23 mouse cellular contexts compared by ENCODE assay signal in the genomic region with DNA sequence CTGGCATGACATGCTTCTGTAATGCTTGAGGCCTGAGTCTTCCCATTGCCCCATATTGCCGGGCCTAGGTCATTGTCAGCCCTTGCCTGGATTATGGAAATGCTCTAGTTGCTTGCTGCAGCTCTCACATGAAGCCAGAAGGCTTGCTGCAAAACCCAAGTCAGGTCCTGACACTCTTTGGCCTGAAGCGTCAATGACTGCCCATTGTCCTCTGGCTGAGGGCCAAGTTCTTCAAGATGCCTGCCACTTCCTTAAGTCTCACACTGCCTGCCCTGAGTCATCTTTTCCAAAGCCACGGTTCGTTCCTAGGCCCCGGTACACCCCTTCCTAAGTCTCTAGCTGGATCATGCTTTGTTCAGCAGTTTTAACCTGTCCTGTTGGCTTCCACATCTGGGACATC. TPM values are rescaled to one million over a fixed set of nuclear protein-coding genes. Genes with fewer than 3 reads are reported as not detected.
A peak's percentile ranks its signal among the peaks of the same experiment; 100 is the strongest.
DNase-seq lines count a peak whose midpoint lies in the region; ATAC-seq and TF ChIP-seq lines count a peak whose summit lies in the region.
"Had no signal": no experiment of that assay in that cellular context is flagged by ENCODE, and none has a peak within 500 bp of the region (broad histone marks: within the 10 kb centered on the region; RNA-seq: fewer than 3 reads in every experiment).

No protein-coding gene starts in this region.

- H3K9ac ChIP-seq in kidney, embryonic 15.5 days = no peak overlapping the region
- H3K9ac ChIP-seq: embryonic facial prominence, embryonic 12.5 days; embryonic facial prominence, embryonic 15.5 days; forebrain, postnatal 0 days; hindbrain, embryonic 12.5 days had no signal

- ATAC-seq in kidney, embryonic 15.5 days (replicated peaks; ENCODE audit: low FRiP score) = no peak
- ATAC-seq: activated CD4-positive, CD25-positive, alpha-beta regulatory T cell, adult 4 months; CD4-positive, CD25-positive, alpha-beta regulatory T cell, adult 4 months; forebrain, embryonic 14.5 days; forebrain, postnatal 0 days had no signal

- no peaks in the 10 kb centered on the region for H3K4me1 ChIP-seq in kidney, adult 2 months (ENCODE audit: control insufficient read depth, insufficient read depth, low read length)
- H3K4me1 ChIP-seq in kidney, embryonic 15.5 days = peaks cover 16% of the 10 kb centered on the region

- no peaks in the 10 kb centered on the region for H3K36me3 ChIP-seq in kidney, adult 2 months (ENCODE audit: control insufficient read depth, insufficient read depth, low read length)
- no peaks in the 10 kb centered on the region for H3K36me3 ChIP-seq in kidney, embryonic 15.5 days
- H3K36me3 ChIP-seq: embryonic facial prominence, embryonic 12.5 days; embryonic facial prominence, embryonic 15.5 days; hindbrain, embryonic 12.5 days had no signal

- no peak for TF ChIP-seq CTCF in kidney, adult 2 months (conservative IDR thresholded peaks at IDR 0.05; ENCODE audit: insufficient read depth, insufficient read length, low read depth, low read length)

- no peak for TF ChIP-seq POLR2A in kidney, adult 2 months (IDR thresholded peaks at IDR 0.05; ENCODE audit: low read depth, low read length)

- H3K9me3 ChIP-seq in kidney, embryonic 15.5 days (replicated peaks) = no peaks in the 10 kb centered on the region
- H3K9me3 ChIP-seq: embryonic facial prominence, embryonic 12.5 days; embryonic facial prominence, embryonic 15.5 days; hindbrain, embryonic 12.5 days had no signal

- H3K4me3 ChIP-seq in kidney, adult 2 months (ENCODE audit: insufficient read depth, low read depth, low read length) = no peak overlapping the region
- H3K4me3 ChIP-seq in kidney, embryonic 15.5 days (replicated peaks) = no peak overlapping the region
- H3K4me3 ChIP-seq: embryonic facial prominence, embryonic 12.5 days; embryonic facial prominence, embryonic 15.5 days; gastrocnemius, adult 2 months; hindbrain, embryonic 12.5 days had no signal

- H3K27ac ChIP-seq in kidney, adult 2 months (ENCODE audit: insufficient read depth, low read depth, low read length) = no peak overlapping the region
- no peak overlapping the region for H3K27ac ChIP-seq in kidney, embryonic 15.5 days
- H3K27ac ChIP-seq: embryonic facial prominence, embryonic 12.5 days; embryonic facial prominence, embryonic 15.5 days; gastrocnemius, adult 2 months; hindbrain, embryonic 12.5 days had no signal

- H3K27me3 ChIP-seq in kidney, adult 2 months (replicated peaks; ENCODE audit: control insufficient read depth, insufficient read depth, low read length) = no peaks in the 10 kb centered on the region; the same call in 1 of the 2 replicates
- peaks cover 67% of the 10 kb centered on the region for H3K27me3 ChIP-seq in kidney, embryonic 15.5 days

- peak; percentile 30 for DNase-seq in kidney, adult 2 months
- DNase-seq in kidney, postnatal 4 days = no peak
- DNase-seq in 416B (ENCODE audit: low read depth) (peak; percentile 96), MN1 (ENCODE audit: low spot score) (peak; percentile 80)
- DNase-seq in brain, adult 2 months (ENCODE audit: low read depth, low spot score) = peak; percentile 54
- DNase-seq in kidney, adult 18-20 months = no peak
- DNase-seq in thymus, postnatal 0 days (ENCODE audit: low spot score) = no peak
- DNase-seq: adrenal gland, postnatal 14 days; cerebellum, adult 8-10 months; cerebellum, postnatal 25 days; forebrain, postnatal 0 days; gastrocnemius, adult 2 months; gastrocnemius, postnatal 14 days; heart, adult 11 months; kidney, adult 11 months had no signal

- 51% methylated on average over 5 of the region's 5 CpGs for WGBS in kidney, adult 2 months
- 76% methylated on average over 5 of the region's 5 CpGs for whole genome bisulfite sequencing in kidney, embryonic 15.5 days

- no peak overlapping the region for H3K4me2 ChIP-seq in kidney, embryonic 15.5 days
- H3K4me2 ChIP-seq: embryonic facial prominence, embryonic 12.5 days; embryonic facial prominence, embryonic 15.5 days; heart, embryonic 11.5 days; hindbrain, embryonic 12.5 days had no signal

RNA-seq across cellular contexts. Expression of gene Slc12a5, which starts 12.0 kb away (rescaled TPM):
- polyA plus RNA-seq in kidney, adult 2 months (2012; rRNA removed) = 1.5 and 2.2 TPM in 2 replicates
- 1.1 TPM in 2 replicates for polyA plus RNA-seq in kidney, embryonic 15.5 days (2015; fragmentation: Nextera tagmentation; extraction: Ambion mirVana)
- polyA plus RNA-seq in thymus, postnatal 0 days (2015; fragmentation: Nextera tagmentation; extraction: Ambion mirVana) = 0.26 and 0.30 TPM in 2 replicates

RNA-seq across cellular contexts. Expression of gene Mmp9, which starts 32.1 kb away (rescaled TPM):
- 1.7 and 1.8 TPM in 2 replicates for polyA plus RNA-seq in kidney, adult 2 months (2012; rRNA removed)
- polyA plus RNA-seq in kidney, embryonic 15.5 days (2015; fragmentation: Nextera tagmentation; extraction: Ambion mirVana) = 2.6 and 41.3 TPM in 2 replicates
- polyA plus RNA-seq in thymus, postnatal 0 days (2015; fragmentation: Nextera tagmentation; extraction: Ambion mirVana) = 47.8 and 53.2 TPM in 2 replicates

Comparison
In these comparisons a context has a peak if more than half of its experiments do, and no peak if none do; other contexts are left out.
1. DNase-seq: peak in kidney, adult 2 months (single experiment), 416B (single experiment), MN1 (single experiment) and brain, adult 2 months (single experiment); none in kidney, postnatal 4 days (0 of 2), kidney, adult 18-20 months (single experiment) and thymus, postnatal 0 days (single experiment).